Mouse (Mus musculus) olfactory bulb, adult 2 months (tissue): Measurements from ENCODE around the gene Zdhhc19.

Experiments used
- CTCF ChIP-seq: fragments of 200-500 bp; IDR thresholded peaks from 2 replicates; pipeline ENCODE4 v1.5.1; 2012; ENCODE audit warnings: low read depth, mild to moderate bottlenecking, low read length, moderate library complexity; ENCODE audit not compliant: insufficient read depth
- POLR2A ChIP-seq: fragments of 200-500 bp; IDR thresholded peaks from 2 replicates; pipeline ENCODE4 v1.6.1; 2012; ENCODE audit warnings: mild to moderate bottlenecking, low read depth, low read length, moderate library complexity; ENCODE audit not compliant: insufficient read depth

GRCm38 (mm10) chr16:32595142-32595855, 99.2 kb downstream of the Zdhhc19 start:
- no peak for TF ChIP-seq POLR2A
- TF ChIP-seq CTCF, result no peak
